Comparison of ENCODE assay signal across 13 mouse cellular contexts in the genomic region with DNA sequence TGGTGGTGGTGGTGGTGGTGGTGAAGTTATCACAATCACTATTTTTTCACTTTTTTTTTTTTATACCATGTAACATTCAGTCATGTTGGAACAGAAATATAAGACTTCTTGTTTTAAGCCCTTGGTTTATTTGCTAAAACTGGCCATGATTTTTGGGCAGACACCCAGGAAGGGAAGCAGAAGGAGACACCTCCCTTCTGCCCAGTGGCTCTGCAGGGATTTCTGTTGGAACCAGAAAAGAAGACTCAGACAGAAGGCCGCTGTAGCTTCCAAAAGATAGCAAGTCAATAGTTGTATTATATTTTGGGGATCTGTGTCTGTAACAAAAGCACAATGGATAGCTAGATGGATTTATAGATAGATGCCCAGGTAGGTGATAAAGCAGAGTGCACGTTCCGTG.
DNase-seq lines count a peak whose midpoint lies in the region; TF ChIP-seq lines count a peak whose summit lies in the region.
"Had no signal": no experiment of that assay in that cellular context is flagged by ENCODE, and none has a peak within 500 bp of the region (broad histone marks: within the 10 kb centered on the region; RNA-seq: fewer than 3 reads in every experiment).

No protein-coding gene starts in this region.

- TF ChIP-seq CTCF in kidney, adult 2 months (conservative IDR thresholded peaks at IDR 0.05; ENCODE audit: insufficient read depth, insufficient read length, low read depth, low read length), result no peak

- H3K4me3 ChIP-seq in kidney, adult 2 months (ENCODE audit: insufficient read depth, low read depth, low read length), result no peak overlapping the region
- H3K4me3 ChIP-seq: embryonic facial prominence, embryonic 15.5 days had no signal

- H3K27me3 ChIP-seq in kidney, adult 2 months (replicated peaks; ENCODE audit: control insufficient read depth, insufficient read depth, low read length), result no peaks in the 10 kb centered on the region; the same call in 1 of the 2 replicates
- H3K27me3 ChIP-seq: embryonic facial prominence, embryonic 15.5 days had no signal

- TF ChIP-seq POLR2A in kidney, adult 2 months (IDR thresholded peaks at IDR 0.05; ENCODE audit: low read depth, low read length), result no peak

- no peaks in the 10 kb centered on the region for H3K36me3 ChIP-seq in kidney, adult 2 months (ENCODE audit: control insufficient read depth, insufficient read depth, low read length)
- H3K36me3 ChIP-seq: embryonic facial prominence, embryonic 15.5 days had no signal

- no peaks in the 10 kb centered on the region for H3K4me1 ChIP-seq in kidney, adult 2 months (ENCODE audit: control insufficient read depth, insufficient read depth, low read length)
- H3K4me1 ChIP-seq: embryonic facial prominence, embryonic 15.5 days had no signal

- 81% methylated on average over 3 of the region's 3 CpGs for whole genome bisulfite sequencing in kidney, adult 2 months

- H3K27ac ChIP-seq in kidney, adult 2 months (ENCODE audit: insufficient read depth, low read depth, low read length), result no peak overlapping the region
- H3K27ac ChIP-seq: embryonic facial prominence, embryonic 15.5 days; hindbrain, postnatal 0 days had no signal

- DNase-seq in gastrocnemius, adult 18-20 months (ENCODE audit: low spot score), result peak; percentile 6
- no peak for DNase-seq in gastrocnemius, postnatal 25 days
- DNase-seq in cerebellum, adult 11-12 months, result peak; percentile 87
- DNase-seq in cerebellum, postnatal 25 days, result peak; percentile 66 to 83
- DNase-seq in right cerebral cortex, postnatal 14 days, result peak; percentile 22
- DNase-seq in kidney, adult 2 months, result no peak
- no peak for DNase-seq in T-cell, adult 2 months (ENCODE audit: low spot score)
- DNase-seq: gastrocnemius, postnatal 14 days; lung, embryonic 14.5 days; midbrain, embryonic 14.5 days; thymus, postnatal 14 days had no signal

Comparison
In these comparisons a context has a peak if more than half of its experiments do, and no peak if none do; other contexts are left out.
1. DNase-seq: peak in gastrocnemius, adult 18-20 months (single experiment), cerebellum, adult 11-12 months (single experiment), cerebellum, postnatal 25 days (2 of 2) and right cerebral cortex, postnatal 14 days (single experiment); none in gastrocnemius, postnatal 25 days (single experiment), kidney, adult 2 months (single experiment) and T-cell, adult 2 months (single experiment).